In the genomic region with DNA sequence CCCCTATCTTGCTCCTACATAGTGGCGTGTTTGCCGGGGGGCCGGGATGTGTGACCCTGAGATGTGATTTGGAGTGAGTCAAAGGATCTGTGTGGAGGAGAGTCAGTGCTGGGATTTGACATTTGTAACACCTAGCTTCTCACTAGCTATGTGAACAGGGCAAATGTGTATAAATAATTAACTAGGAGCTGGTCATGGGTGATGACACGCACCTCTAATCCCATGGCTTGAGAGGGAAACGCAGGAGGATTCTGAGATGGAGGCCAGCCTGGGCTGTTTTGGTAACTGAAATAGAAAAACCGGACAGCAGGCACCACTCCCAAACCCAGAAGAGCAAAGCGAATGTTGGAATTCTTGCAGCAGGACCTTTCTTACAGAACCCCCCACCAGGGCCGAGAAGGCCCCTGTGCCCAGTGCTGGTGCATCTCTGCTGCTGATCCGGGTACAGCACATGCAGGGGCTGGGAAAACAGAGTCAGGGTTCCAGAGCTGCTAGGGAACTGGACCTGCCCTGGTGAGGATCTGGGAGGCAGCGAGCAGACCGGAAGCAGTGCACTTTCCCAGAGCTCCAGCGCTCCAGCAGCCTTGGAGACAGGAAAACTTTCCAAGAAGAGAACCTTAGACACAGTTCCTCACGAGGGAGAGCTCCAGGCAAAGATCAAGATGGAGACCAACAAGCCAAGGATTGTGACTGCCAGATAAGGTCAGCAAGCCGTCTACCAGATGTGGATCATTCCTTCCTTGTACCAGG, we compare ENCODE assay signal across 9 mouse cellular contexts. TPM values are rescaled to one million over a fixed set of nuclear protein-coding genes. Genes with fewer than 3 reads are reported as not detected.
A peak's percentile ranks its signal among the peaks of the same experiment; 100 is the strongest.
DNase-seq lines count a peak whose midpoint lies in the region; ATAC-seq and TF ChIP-seq lines count a peak whose summit lies in the region.
"Had no signal": no experiment of that assay in that cellular context is flagged by ENCODE, and none has a peak within 500 bp of the region (broad histone marks: within the 10 kb centered on the region; RNA-seq: fewer than 3 reads in every experiment).

No protein-coding gene starts in this region.

- peak overlapping the region; percentile 36; the same call in 1 of the 2 replicates for H3K9ac ChIP-seq in heart, embryonic 16.5 days (ENCODE audit: low read length)
- peak overlapping the region; percentile 38; the same call in 1 of the 2 replicates for H3K9ac ChIP-seq in kidney, postnatal 0 days (ENCODE audit: low read depth, low read length)

- no peak overlapping the region for H3K4me2 ChIP-seq in heart, embryonic 16.5 days (ENCODE audit: low read depth, low read length)
- peak overlapping the region; percentile 38 for H3K4me2 ChIP-seq in kidney, postnatal 0 days (ENCODE audit: low read length)

- no peaks in the 10 kb centered on the region for H3K36me3 ChIP-seq in heart, embryonic 16.5 days (ENCODE audit: control insufficient read depth, insufficient read depth)
- H3K36me3 ChIP-seq in kidney, postnatal 0 days (ENCODE audit: insufficient read depth, low read length), result no peaks in the 10 kb centered on the region

- peaks cover 4% of the 10 kb centered on the region for H3K9me3 ChIP-seq in heart, embryonic 16.5 days (replicated peaks; ENCODE audit: control insufficient read depth, low read length)
- H3K9me3 ChIP-seq in kidney, postnatal 0 days (replicated peaks; ENCODE audit: low read length), result no peaks in the 10 kb centered on the region

- no peak for TF ChIP-seq CTCF in Patski (IDR thresholded peaks at IDR 0.05)
- no peak for TF ChIP-seq CTCF in kidney, postnatal 0 days (IDR thresholded peaks at IDR 0.05; ENCODE audit: low read depth)

- peak; percentile 69 for ATAC-seq in Patski
- no peak for ATAC-seq in heart, embryonic 16.5 days (replicated peaks; ENCODE audit: extremely low read depth, insufficient read depth, low FRiP score)
- ATAC-seq in kidney, postnatal 0 days (replicated peaks; ENCODE audit: low FRiP score, low read depth), result peak; percentile 79
- ATAC-seq in frontal cortex, adult (ENCODE audit: low TSS enrichment), result no peak

- 63% methylated on average over 14 of the region's 14 CpGs for WGBS in heart, embryonic 16.5 days
- WGBS in kidney, postnatal 0 days, result 34% methylated on average over 14 of the region's 14 CpGs

- intact Hi-C loops in gastrocnemius, postnatal 14 days (cut with DNase I; ENCODE audit: low total_unique reads), result no loop called here

- H3K4me3 ChIP-seq in heart, embryonic 16.5 days (ENCODE audit: low read length), result no peak overlapping the region
- H3K4me3 ChIP-seq in kidney, postnatal 0 days (replicated peaks; ENCODE audit: low read depth, low read length), result no peak overlapping the region

- peak overlapping the region; percentile 98 for H3K27ac ChIP-seq in heart, embryonic 16.5 days (ENCODE audit: low read length)
- peak overlapping the region; percentile 95 for H3K27ac ChIP-seq in kidney, postnatal 0 days

- DNase-seq in gastrocnemius, postnatal 14 days, result peak; percentile 42
- DNase-seq in gastrocnemius, postnatal 4 days (ENCODE audit: low spot score in 2 of 2), result no peak
- no peak for DNase-seq in Patski (ENCODE audit: low read depth, low spot score)
- DNase-seq in kidney, postnatal 0 days (ENCODE audit: low spot score), result peak; percentile 54
- DNase-seq in thymus, postnatal 25 days, result no peak
- DNase-seq in embryo, embryonic 10 days (ENCODE audit: low spot score), result no peak
- DNase-seq: right cerebral cortex, adult 18-20 months had no signal

- H3K4me1 ChIP-seq in heart, embryonic 16.5 days (ENCODE audit: control insufficient read depth, insufficient read depth, low read length), result peaks cover 55% of the 10 kb centered on the region
- H3K4me1 ChIP-seq in kidney, postnatal 0 days (replicated peaks; ENCODE audit: insufficient read depth, low read length), result peaks cover 48% of the 10 kb centered on the region

- in situ Hi-C loops in Patski (cut with MboI; ENCODE audit: low pct_unique_long_range_greater_than_20kb), result no loop called here

- CTCF ChIA-PET in Patski (lab: Charles Lee), result interaction anchor here (0.6 to 2.5 kb wide), 4 partner anchors 8 to 31 kb away, joined by 3 to 8 read pairs (median 4); partner anchors contain the start of gene Wbp2

- POLR2A ChIA-PET in Patski (lab: Charles Lee), result interaction anchor here (0.7 to 2.2 kb wide), 7 partner anchors 9 to 609 kb away, joined by 3 to 13 read pairs (median 5); partner anchors contain the start of gene Trim65

- no peaks in the 10 kb centered on the region for H3K27me3 ChIP-seq in Patski
- H3K27me3 ChIP-seq in heart, embryonic 16.5 days (ENCODE audit: control insufficient read depth, insufficient read depth, low read length), result no peaks in the 10 kb centered on the region
- H3K27me3 ChIP-seq in kidney, postnatal 0 days (ENCODE audit: insufficient read depth, low read length), result no peaks in the 10 kb centered on the region

RNA-seq across cellular contexts. Expression of gene Wbp2, which starts 12.1 kb away (rescaled TPM):
- total RNA-seq in gastrocnemius, postnatal 14 days (2021), result 10 to 100 TPM; 61.6 to 65.3 TPM
- total RNA-seq in gastrocnemius, postnatal 4 days (2021), result 10 to 100 TPM; 63.0 to 63.4 TPM
- polyA plus RNA-seq in Patski (2021), result 255 TPM
- 143 and 153 TPM in 2 replicates for polyA plus RNA-seq in heart, embryonic 16.5 days (2015; fragmentation: Nextera tagmentation; extraction: Ambion mirVana)
- polyA plus RNA-seq in kidney, postnatal 0 days (2015; fragmentation: Nextera tagmentation; extraction: Ambion mirVana), result 121 and 125 TPM in 2 replicates

RNA-seq across cellular contexts. Expression of gene Unc13d, which starts 21.1 kb away (rescaled TPM):
- total RNA-seq in gastrocnemius, postnatal 14 days (2021), result under 1 TPM; 0.31 to 0.33 TPM
- 1 to 10 TPM; 1.1 to 2.0 TPM for total RNA-seq in gastrocnemius, postnatal 4 days (2021)
- 0.33 TPM for polyA plus RNA-seq in Patski (2021)
- polyA plus RNA-seq in heart, embryonic 16.5 days (2015; fragmentation: Nextera tagmentation; extraction: Ambion mirVana), result 3.2 and 5.9 TPM in 2 replicates
- 0.54 and 0.75 TPM in 2 replicates for polyA plus RNA-seq in kidney, postnatal 0 days (2015; fragmentation: Nextera tagmentation; extraction: Ambion mirVana)

RNA-seq across cellular contexts. Expression of gene Trim47, which starts 28.1 kb away (rescaled TPM):
- total RNA-seq in gastrocnemius, postnatal 14 days (2021), result 10 to 100 TPM; 21.2 to 21.3 TPM
- total RNA-seq in gastrocnemius, postnatal 4 days (2021), result 10 to 100 TPM; 48.1 to 48.8 TPM
- 76.1 TPM for polyA plus RNA-seq in Patski (2021)
- polyA plus RNA-seq in heart, embryonic 16.5 days (2015; fragmentation: Nextera tagmentation; extraction: Ambion mirVana), result 79.8 and 89.2 TPM in 2 replicates
- 40.8 and 41.7 TPM in 2 replicates for polyA plus RNA-seq in kidney, postnatal 0 days (2015; fragmentation: Nextera tagmentation; extraction: Ambion mirVana)

RNA-seq across cellular contexts. Expression of gene Trim65, which starts 32.0 kb away (rescaled TPM):
- total RNA-seq in gastrocnemius, postnatal 14 days (2021), result 1 to 10 TPM; 3.3 to 3.5 TPM
- 1 to 10 TPM; 4.2 to 4.6 TPM for total RNA-seq in gastrocnemius, postnatal 4 days (2021)
- 10.1 TPM for polyA plus RNA-seq in Patski (2021)
- 5.3 and 6.5 TPM in 2 replicates for polyA plus RNA-seq in heart, embryonic 16.5 days (2015; fragmentation: Nextera tagmentation; extraction: Ambion mirVana)
- 3.1 and 3.3 TPM in 2 replicates for polyA plus RNA-seq in kidney, postnatal 0 days (2015; fragmentation: Nextera tagmentation; extraction: Ambion mirVana)

RNA-seq across cellular contexts. Expression of gene Mrpl38, which starts 39.8 kb away (rescaled TPM):
- 10 to 100 TPM; 41.8 to 49.5 TPM for total RNA-seq in gastrocnemius, postnatal 14 days (2021)
- total RNA-seq in gastrocnemius, postnatal 4 days (2021), result 10 to 100 TPM; 47.0 to 50.6 TPM
- 89.7 TPM for polyA plus RNA-seq in Patski (2021)
- polyA plus RNA-seq in heart, embryonic 16.5 days (2015; fragmentation: Nextera tagmentation; extraction: Ambion mirVana), result 102 and 106 TPM in 2 replicates
- 81.1 and 89.8 TPM in 2 replicates for polyA plus RNA-seq in kidney, postnatal 0 days (2015; fragmentation: Nextera tagmentation; extraction: Ambion mirVana)

Comparison
In these comparisons a context has a peak if more than half of its experiments do, and no peak if none do; other contexts are left out.
1. DNase-seq: peak in gastrocnemius, postnatal 14 days (single experiment) and kidney, postnatal 0 days (single experiment); none in gastrocnemius, postnatal 4 days (0 of 2), Patski (single experiment), thymus, postnatal 25 days (single experiment) and embryo, embryonic 10 days (single experiment).
2. ATAC-seq: peak in Patski (single experiment) and kidney, postnatal 0 days (single experiment); none in heart, embryonic 16.5 days (single experiment) and frontal cortex, adult (single experiment).